Mouse (Mus musculus) pancreas, adult 10 weeks (tissue): ENCODE data around the gene Plekhs1. TPM values are rescaled to one million over a fixed set of nuclear protein-coding genes. Genes with fewer than 3 reads are reported as not detected.

Source experiments
- polyA plus RNA-seq: library from polyadenylated mRNA; stranded (reverse); fragments of 350-450 nt; fragmentation: Illumina TruSeq; extraction: RNeasy Lipid Tissue Mini Kit (QIAGEN cat#74804); gene quantifications from one replicate; pipeline ENCODE4 v1.2.3, GENCODE M21; 2015; ENCODE audit warnings: low read depth, low replicate concordance; ENCODE audit not compliant: insufficient read depth

The Plekhs1 gene
- 0.83 TPM for polyA plus RNA-seq

DNA sequence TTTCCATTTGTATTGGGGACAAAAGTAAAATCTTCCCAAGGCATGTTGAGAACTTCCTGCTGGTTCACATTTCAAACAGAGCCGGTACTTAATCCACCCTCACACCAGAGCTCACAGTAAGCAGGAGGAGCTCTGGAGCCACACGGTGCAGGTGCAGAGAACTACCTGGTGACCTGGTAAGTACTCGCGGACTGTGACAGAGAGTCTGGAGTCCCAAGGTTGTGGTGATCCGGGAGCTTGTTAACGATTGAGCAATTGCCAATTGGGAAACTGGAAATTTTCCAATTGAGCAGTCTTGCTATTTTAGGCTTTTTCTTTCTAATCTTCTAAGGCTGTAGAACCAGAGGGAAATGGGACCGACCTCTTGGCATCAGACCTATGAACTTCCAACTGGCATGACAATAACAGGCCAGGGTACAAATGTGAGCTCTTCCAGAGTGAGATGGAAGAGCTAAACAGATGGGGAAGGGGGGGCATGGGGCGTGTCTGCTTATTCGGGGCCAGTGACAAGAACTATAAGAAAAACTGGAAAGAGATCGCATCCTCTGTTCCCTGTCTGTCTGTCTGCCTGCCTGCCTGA is at the start of gene Plekhs1:
Gene Plekhs1 (plus strand): TSS at position 119 of the 580 bp plus-strand sequence.

Other genes starting within 250 kb of the Plekhs1 start
- 6.2 TPM for gene Habp2, start 174.5 kb upstream of the Plekhs1 start, polyA plus RNA-seq
- not detected for gene Nrap, start 71.6 kb upstream of the Plekhs1 start, polyA plus RNA-seq
- gene Casp7, start 64.5 kb upstream of the Plekhs1 start, polyA plus RNA-seq: 2.1 TPM
- 1.6 TPM for gene Dclre1a, start 86.6 kb downstream of the Plekhs1 start, polyA plus RNA-seq
- 2.5 TPM for gene Nhlrc2, start 86.6 kb downstream of the Plekhs1 start, polyA plus RNA-seq